Mouse (Mus musculus) spleen, adult 2 months (tissue): ENCODE measurements around the gene Ubtd1.

Experiments
- CTCF ChIP-seq: fragments of 200-500 bp; IDR thresholded peaks from 2 replicates; pipeline ENCODE4 v1.5.1; 2011; ENCODE audit warnings: mild to moderate bottlenecking, inconsistent platforms; ENCODE audit not compliant: insufficient read depth, insufficient read length, insufficient replicate concordance; ENCODE audit errors: extremely low read depth
- POLR2A ChIP-seq: fragments of 200-500 bp; IDR thresholded peaks from 2 replicates; pipeline ENCODE4 v1.6.1; 2011; ENCODE audit warnings: low read depth, low read length, inconsistent platforms

GRCm38 (mm10) chr19:41999688-42000283 lies 18.2 kb downstream of the Ubtd1 start:
- no peak for TF ChIP-seq CTCF
- no peak for TF ChIP-seq POLR2A
